Mouse (Mus musculus) cerebellum, adult 11-12 months (tissue): ENCODE data around the gene Mapk1ip1.

Source experiments
- DNase-seq: peaks from one replicate; pipeline ENCODE4 v3.0.0; 2022

Mapk1ip1 gene

DNA sequence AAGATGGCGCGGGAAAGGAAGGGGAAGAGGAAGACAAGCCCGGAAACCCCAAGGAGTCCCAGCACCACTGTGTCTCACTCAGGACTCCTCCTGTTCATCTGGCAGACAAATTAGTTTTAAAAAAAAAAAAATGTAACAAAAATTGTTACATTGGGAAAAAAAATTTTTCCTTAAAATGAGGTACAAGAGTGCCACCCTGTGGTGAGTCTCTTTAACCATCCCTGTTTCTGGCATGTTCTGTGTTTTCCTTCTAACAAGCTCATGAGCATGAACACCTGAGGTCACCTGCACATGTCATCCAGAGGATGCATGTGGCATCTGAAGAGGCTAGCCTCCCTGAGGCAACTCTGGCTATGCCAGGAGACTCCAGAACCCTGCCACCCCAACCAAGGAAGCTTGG is 11.0 kb downstream of the Mapk1ip1 start:
- no peak for DNase-seq

- no peak for DNase-seq
These were observed 18.3 kb downstream of the Mapk1ip1 start for GRCm38 (mm10) chr7:138827812-138828211.

GRCm38 (mm10) chr7:138824995-138825756 is 20.9 kb downstream of the Mapk1ip1 start:
- DNase-seq = no peak

GRCm38 (mm10) chr7:138824423-138824822 is 21.6 kb downstream of the Mapk1ip1 start:
- no peak for DNase-seq

- DNase-seq = no peak
These were observed 27.8 kb downstream of the Mapk1ip1 start for GRCm38 (mm10) chr7:138818314-138818713.

DNA sequence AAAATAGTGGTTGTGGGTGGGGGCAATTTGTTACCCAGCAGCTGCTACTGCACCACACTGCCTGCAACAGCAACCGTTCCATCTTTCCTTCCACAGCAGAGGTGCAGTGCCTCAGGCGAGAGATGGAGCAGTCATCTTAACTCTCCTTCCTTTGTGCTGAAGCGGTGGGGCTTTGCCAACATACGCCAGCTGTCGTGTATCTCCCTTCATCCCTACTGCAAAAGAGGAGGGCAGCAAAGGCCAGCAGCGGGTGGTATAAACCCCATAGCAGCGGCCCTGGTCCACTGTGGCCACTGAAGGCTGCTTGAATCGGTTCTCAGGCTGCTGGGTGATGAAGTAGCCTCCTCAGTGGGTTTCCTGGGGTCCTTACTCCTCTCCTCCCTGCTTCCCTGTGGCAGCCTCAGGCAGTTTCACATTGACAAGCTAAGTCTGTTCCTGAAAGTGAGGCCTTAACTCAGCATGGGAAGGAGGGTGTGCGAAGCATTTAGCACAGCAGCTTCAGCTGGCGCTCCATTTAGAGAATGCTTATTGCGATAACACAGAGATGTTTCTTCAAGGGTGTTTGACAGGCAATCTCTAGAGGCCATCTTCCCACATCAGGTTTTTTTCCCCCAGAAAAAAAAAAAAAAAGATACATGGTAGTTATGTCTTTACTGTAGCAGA is 32.7 kb downstream of the Mapk1ip1 start:
- no peak for DNase-seq

DNA sequence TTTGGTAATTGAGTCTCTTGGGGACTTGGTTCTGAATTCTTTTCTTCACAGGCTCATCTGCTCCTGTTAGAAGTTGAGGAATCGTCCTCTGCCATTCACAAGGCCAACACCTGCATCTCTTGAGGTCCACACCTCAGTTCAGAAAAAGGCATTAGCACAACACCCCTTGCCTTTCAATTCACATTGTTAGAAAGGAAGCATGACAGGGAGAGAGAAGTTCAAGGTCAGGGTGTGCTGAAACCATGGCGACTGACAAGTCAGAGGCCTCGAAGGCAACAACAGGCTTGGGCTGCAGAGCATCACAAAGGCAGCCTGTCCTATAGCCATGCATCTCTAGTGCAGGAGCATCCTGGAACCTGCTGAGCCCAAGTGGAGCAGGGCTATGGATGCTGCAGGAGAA is 38.9 kb downstream of the Mapk1ip1 start:
- DNase-seq = no peak

DNA sequence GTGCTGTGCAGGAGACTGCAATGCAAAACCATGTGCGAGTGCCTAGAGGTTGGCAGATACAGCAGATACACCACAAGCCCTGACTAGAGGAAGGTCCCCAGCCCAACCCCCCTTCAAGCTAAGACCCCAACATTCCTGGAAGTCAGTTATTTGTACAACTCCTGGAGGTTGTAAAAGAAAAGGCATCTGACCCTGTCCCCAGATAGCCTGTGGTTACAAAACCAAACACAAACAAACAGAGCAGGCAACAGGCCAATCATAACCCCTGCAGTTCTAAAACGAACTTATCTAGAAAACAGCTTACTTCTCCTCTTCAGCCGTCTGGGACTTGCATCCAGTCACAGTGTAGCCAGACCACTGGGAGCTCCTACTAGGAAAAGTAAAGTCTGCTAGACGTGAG is 42.7 kb downstream of the Mapk1ip1 start:
- no peak for DNase-seq

DNA sequence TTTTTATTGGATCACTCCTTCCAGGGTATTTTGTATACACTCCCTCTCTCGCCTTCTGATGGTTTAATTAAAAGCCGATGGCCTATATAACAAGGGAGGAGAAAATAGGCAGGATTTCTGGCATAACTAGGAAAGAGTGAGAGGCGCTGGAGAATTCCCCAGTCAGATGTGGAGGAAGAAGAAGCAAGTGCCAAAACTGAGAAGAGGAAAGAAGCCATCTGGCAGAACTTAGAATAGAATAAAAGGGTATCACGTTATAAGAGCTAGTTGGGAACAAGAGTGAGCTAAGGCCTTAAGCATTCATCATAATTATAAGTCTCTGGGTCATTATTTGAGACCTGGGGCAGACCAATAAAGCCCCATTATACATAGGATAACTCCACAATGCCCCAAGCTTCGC is 58.0 kb downstream of the Mapk1ip1 start:
- DNase-seq = no peak
